Mouse (Mus musculus): Measurements from ENCODE around the gene Bap1.
A peak's percentile ranks its signal among the peaks of the same experiment; 100 is the strongest.

The Bap1 gene

DNA sequence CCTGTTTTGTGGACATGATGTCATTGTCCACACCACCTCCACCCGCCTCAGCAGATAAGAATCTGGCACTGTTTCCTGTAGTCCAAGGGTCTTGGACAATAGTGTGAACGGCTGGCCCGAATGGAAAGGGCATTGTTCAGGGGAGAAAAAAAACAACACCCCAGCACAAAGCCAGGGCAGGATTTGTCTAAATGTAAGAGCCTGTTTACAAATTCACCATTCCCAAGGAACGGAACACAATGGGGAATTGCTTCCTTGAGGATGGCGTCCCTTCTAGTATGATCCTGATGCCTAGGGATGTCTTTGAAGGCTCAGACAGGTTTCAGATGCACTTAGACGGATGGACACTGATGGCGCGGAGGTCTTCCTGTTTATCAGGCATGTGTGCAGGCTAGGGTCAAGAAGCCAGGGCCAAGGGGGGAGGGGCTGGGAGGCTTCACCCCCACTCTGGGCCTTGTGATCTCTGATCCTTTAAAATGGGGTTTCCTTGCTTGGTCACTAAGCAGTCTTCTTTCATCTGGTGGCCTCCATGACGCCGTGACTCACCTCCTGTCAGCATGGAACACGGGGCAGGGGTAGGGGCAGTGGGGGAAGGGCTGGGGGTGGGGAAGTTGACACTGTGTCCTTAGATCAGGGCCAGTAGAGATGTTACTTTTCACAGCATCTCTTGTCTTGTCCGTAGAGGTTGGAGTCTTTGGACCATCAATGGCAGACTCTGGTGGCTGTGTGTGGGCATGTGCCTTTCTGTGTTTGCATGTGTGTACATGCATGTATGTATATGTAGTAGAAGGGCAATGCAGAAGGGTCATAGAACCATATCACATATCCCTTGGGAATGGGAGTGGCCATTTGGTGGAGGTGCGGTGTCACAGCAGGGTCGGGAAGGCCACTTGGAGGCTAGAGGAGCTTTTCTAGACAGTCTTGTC, 17.9 kb upstream of the Bap1 start:
- DNase-seq (ENCODE audit: low read depth, low spot score), result no peak

DNA sequence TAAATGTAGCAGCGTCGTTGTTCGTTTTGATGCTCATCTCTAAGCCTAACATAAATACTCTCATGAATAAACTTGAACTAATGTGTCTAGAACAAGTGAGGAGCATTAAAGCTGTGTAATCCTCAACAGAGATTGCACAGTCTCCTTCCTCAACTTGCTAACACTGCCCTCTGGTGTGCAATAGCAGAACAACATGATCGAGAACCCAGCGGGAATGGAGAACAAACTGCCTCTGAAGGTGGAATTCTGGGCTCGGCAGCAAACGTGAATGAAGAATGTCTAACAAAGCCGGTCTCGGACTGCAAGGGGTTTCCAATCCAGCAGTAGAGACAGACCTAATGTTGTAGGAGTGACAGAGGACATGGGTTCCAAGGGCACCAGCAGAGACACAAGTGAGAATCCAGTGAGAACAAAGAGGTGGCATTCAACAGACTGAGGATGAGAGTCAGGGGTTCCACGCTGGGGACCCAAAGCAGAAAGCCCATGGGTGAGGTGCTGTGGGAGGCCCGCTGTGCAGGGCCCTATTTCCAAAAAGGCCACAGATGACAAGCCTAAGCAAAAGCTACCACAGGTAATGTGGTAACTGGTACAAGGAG, 17.2 kb upstream of the Bap1 start:
- DNase-seq (ENCODE audit: low read depth, low spot score), result peak; percentile 71

DNA sequence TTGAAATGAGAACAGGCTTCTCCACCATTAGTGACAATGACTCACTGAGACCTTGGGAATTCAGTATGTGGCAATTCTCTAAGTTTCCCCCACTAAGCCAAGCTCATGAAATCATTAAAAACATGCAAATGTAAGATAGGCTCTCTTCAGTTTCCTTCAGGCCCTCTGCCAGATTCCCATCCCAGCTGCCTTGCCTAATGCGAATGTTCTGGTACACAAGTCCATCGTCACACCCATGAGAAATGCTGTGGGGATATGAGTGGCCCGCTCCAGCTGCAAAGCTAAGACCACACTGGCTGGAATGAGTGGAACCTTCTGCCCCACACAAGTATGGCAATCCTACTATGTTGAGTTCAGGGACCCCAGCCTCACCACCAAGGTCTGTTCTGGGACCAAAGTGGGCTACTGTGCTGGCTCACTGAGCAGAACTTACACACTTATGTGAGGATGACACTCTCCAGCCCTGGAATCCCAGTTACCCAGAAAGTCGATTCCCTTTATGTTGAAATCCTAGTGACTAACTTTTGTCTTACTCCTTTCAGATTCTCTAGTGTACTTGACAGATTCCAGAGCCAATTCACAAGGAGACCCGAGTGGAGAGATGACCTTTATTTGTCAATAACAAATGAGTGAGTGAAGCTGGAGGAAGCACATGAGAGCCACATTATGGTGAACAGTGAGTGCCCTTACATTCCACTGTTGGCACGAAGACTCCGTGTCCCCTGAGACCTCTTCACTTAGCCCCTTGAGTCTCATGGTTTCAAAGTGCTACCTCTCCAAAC, 14.0 kb upstream of the Bap1 start:
- no peak for DNase-seq (ENCODE audit: low read depth, low spot score)

DNA sequence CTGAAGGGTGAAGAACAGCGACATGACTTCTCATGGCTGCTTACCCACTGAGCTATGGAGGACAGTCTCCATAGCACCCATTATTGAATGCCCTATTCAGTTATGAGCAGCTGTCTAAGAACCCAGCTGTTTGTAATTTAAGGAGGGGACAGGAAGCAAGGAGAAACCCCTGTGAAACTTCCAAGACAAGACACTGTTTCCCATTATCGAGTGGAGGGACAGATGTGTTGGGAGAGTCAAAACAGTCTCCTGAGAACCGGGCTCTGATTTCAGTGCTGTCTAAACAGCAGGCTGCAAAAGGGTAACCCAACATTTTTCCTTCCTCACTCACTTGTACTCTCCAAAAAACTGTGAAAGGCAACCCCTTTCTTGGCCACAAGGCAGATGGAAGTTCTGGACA, 10.7 kb upstream of the Bap1 start:
- no peak for DNase-seq (ENCODE audit: low read depth, low spot score)

DNA sequence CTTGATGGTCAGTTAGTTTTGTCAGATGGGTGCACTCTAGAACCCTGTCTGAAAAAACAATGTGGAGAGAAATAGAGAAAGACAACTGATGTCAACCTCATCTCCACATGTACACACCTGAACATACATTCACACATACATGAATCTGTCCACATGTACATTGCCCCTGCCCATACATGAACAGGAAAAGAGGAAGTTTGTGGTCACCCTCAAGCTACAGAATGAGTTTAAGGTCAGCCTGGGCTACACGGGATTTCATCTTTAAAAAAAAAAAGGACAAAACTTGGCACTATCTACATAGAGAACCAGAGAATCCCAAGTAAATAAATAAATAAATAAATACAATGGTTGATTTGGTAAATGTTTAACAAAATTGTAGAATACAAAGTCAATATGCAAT, 6.5 kb upstream of the Bap1 start:
- no peak for DNase-seq (ENCODE audit: low read depth, low spot score)

DNA sequence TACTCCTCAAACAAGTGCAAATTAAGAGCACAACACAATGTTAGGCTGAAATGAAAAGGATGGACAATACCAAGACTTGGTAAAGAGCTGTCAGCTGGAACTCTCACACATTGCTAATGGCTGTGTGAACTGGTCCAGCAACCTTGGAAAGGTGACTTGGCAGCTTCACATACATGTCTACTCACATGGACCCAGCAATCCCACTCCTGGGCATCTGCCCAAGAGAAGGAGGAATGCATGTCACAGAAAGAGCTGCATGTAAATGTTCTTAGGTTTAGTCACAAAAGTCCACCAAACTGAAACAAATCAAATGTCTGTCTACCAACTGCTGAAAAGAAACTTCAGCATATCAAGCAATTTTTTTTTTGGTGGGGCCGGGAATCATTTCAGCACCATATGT, 5.3 kb upstream of the Bap1 start:
- DNase-seq (ENCODE audit: low read depth, low spot score), result no peak

DNA sequence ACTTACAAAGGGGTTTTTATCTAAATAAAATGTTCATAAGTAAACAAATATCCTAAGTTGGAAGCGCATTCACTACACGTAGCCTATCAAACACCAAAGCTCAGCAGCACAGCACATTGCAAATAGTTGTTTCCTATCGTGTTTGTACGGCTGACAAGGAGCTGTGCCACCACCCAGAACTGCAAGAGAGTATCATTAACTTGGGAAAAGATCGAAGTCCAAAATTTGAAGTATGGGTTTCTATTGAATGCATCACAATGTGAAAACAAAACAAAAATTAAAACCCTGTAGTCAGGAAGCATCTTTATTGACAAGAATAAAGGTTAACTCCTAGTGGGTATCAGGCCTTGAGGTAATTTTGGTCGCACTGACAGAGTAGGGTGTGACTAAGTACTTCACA, 2.9 kb upstream of the Bap1 start:
- DNase-seq (ENCODE audit: low read depth, low spot score), result no peak

DNA sequence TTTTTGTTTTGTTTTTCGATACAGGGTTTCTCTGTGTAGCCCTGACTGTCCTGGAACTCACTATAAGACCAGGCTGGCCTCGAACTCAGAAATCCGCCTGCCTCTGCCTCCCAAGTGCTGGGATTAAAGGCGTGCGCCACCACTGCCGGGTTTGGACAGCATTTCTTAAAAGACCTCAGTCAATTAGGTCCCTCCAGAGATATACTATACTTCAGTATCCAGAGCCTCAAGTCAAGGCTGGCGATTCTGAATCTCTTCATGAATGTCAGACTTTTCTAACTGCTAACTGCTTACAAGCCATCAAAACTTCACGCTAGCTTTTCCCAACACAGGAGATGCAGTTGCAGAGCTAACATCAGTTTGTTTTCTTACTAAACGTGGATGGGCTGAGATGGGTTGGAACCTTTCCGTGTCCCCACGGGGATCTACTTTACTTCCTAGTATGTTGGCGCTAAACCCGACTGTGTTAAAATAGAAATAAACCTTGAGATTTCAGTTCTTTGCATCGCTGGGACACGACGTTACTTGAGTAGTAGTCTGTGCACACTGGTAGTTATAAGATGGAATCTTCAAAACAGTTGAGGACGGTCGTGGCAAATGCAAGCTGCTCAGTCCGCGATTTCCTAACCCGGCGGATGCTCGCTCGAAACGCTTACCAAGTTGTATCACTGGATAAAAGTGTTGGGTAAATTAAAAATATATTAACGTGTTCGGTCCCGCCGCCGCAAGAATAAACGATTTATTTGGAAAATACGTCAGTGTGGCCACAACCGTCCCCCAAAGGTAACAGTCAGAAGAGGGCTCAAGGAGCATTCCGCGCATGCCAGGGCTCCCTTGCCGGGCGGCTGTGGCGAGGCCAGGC, 797 bp upstream of the Bap1 start:
- DNase-seq (ENCODE audit: low read depth, low spot score), result no peak

DNA sequence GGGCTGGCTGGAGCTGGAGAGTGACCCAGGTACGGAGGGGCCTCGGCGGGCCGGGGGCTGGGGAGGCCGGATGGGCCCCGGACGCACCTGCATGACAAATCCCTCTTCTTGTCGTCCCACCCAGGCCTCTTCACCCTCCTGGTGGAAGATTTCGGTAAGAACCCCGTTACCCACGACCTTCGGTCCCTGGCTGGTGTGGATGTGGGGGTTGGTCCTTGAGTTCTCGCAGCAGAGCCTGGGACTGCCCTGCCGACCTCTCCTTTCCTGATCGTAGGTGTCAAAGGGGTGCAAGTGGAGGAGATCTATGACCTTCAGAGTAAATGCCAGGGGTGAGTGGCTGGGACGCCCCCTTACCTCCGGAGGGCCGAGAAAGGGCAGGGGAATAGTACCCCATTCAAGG, 376 bp downstream of the Bap1 start:
- DNase-seq (ENCODE audit: low read depth, low spot score), result no peak

DNA sequence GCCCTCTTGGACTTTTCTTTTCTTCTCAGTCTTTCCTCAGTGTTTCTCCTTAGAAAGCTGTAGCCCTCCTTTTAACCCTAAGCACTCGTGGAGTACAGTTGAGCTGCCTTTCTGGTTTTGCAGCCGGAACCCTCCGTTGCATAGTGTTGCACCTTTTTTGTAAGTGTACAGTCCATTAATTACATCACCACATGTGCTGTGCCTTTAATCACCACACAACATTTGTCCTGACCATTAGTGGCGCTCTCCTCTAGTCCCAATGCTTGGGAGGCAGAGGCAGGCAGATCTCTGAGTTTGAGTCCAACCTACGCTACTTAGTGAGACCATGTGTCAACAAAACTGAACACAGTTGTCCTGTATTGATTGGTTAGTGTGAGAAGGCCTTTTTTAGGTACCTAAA, 841 bp downstream of the Bap1 start:
- no peak for DNase-seq (ENCODE audit: low read depth, low spot score)

DNA sequence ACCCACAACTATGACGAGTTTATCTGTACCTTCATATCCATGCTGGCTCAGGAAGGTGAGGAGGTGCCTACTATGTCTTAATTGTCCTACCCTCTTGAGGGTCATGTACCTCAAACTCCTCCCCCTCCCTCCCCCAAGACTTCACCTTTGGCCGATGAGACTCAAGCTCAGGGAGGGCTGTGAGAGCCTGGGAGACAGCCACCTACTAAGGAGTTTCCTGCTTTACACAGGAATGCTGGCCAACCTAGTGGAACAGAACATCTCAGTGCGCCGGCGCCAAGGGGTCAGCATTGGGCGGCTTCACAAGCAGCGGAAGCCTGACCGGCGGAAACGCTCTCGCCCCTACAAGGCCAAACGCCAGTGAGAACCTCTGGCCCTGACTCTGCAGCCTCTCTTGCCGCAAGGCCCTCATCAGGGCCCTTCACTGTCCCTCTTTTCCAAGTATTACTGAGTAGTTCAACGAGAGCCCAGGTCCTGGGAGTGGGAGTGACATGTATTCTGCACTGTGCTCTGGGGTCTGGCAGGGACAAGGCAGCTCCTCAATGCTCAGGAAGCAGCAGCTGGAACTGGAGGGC, 7.3 kb downstream of the Bap1 start:
- no peak for DNase-seq (ENCODE audit: low read depth, low spot score)

DNA sequence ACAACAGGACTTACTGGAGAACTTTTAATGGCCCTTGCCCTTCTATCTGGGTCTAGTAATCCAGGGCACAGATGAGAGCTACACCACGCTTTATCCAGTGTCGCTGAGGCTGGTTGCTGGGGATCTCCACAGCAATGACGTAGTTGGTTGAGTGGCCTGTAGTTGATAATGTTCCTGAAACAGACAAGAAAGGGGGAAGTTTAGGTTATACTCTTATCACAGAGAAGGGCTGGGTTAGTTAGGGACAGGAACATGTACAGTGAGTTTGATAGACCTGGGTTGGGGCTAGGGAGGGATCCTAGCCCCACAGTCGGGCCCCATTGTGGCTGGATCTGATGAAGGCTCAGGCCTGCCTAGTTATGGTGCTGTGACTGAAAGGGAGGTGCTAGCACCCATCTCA, 9.1 kb downstream of the Bap1 start:
- DNase-seq (ENCODE audit: low read depth, low spot score), result no peak

DNA sequence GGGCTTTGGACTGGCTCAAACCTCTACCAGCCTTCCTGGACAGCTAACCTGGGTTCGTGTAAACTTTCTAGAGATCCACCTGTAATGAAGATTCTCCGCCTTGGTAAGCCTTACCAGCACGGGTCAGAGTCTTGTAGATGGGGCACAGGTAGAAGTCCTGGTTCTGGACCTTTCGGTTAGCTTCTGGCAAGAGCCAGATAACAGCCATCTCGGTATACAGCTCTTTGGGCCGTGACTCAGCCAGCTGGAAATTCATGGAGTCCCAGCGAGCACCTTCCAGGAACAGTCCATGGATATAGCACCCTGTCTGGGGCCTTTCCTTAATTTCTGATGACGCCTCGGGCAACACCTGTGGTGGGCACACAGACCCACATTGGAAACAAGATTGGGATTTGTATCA, 9.7 kb downstream of the Bap1 start:
- DNase-seq (ENCODE audit: low read depth, low spot score), result no peak

DNA sequence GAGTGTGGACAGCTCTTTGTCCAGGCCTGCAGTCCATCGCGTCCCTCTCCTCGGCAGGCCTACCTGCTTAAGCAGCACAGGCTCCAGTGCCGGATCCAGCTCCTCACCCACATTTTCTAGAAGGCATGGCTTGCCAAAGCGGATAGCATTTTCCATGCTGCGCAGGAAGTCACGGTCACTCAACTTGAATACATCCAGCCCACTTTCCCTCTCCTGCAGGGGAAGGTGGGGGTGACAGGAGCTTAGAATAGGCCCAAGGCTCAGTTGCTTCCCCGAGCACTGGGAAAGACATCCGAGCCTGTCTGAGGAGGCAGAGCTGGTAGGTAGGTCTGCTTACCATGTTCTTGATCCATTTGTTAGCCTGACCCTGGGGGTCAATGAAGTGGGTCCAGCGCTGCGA, 16.4 kb downstream of the Bap1 start:
- no peak for DNase-seq (ENCODE audit: low read depth, low spot score)

DNA sequence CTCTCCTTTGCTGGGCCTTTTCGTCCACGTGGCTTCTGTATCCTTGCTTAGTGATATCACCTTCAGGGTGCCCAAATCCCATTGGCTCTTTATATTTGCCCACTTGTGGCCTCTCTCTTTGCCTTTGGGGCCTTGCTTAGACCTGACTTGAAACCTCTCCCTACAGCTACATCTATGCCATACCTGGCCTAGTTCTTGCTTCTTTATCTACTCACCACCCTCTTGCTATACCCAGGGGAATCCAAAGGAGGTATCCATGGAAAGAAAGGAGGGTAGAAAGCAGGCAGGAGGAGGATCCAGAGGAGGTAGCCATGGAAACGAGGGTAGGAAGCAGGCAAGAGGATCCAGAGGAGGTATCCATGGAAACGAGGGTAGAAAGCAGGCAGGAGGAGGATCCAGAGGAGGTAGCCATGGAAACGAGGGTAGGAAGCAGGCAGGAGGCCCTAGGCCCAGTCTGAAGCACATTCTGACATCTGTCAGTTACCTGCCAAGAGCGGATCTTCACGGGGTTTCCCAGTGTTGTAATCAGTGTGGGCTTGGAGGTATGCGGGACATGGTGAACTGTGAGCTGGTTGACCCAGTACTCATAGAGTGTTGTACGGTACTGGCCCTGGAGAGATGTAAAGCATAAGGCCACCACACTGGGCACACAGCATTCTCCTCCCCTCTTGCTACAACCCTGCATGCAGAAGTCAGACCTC, 17.2 kb downstream of the Bap1 start:
- no peak for DNase-seq (ENCODE audit: low read depth, low spot score)

DNA sequence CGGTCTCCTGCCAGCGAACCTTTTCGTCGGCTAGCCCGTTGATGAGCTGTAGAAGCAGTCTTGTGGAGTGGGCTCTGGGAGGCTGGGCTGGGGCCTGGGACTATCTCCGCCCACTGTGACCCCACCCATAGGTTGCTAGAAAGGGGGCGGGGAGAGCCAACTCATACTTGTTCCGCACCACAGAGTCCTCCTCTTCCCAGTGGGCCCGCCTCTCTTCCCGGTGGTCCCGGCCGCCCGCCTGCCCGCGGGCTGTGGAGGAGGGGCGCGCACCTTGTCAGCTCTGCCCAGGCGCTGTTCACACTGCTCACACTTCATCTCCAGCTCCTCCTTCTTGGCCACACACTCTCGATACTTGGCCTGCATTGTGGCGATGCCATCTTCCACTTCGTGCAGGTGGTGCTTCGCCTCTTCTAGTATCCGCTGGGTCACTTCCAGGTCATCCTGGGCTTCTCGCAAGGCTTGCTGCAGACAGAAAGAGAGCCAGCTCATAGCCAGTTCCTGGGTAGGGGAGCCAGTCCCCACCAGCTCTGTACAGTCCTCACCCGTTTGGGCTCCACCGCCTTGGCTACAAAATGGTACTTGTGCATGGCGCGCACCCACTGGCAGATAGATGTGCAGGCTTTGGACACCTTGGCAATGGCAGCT, 18.3 kb downstream of the Bap1 start:
- DNase-seq (ENCODE audit: low read depth, low spot score), result peak; percentile 56

DNA sequence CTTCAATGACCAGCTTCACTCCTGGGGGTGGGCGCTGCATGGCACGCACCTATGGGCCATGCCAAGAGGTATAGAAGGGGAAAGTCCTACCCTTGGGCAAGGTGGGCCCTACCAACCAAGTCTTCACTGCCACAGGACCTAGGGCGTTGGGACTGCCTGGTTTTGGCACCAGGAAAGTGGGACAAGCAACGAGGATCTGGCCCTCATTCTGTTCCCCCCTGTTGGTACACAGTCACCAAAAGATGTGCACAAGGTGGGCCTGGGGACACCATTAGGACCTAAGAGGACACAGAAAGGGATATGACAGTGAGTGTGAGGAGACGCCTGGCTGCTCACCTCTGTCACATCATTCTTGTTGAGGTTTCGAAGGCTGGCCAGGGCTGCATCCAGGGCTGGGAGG, 19.9 kb downstream of the Bap1 start:
- no peak for DNase-seq (ENCODE audit: low read depth, low spot score)

DNA sequence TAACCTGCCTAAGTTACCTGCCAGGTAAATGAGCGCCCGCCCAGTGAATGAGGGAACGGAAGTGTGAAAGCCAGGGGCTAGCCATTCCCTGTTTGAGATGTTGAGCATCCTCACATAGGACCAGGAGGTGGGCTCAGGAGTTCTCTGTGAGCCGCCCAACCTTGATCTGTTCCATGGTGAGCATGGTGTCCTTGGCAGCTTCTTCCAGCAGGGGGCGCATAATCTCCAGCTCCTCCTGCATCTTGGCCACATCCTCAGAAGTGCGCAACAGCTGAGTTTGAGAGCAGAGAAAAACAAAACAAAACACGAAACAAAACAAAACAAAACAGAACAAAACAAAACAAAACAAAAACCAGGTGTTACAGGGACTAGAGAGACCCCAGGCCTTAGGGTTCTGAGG, 20.9 kb downstream of the Bap1 start:
- peak; percentile 64 for DNase-seq (ENCODE audit: low read depth, low spot score)

DNA sequence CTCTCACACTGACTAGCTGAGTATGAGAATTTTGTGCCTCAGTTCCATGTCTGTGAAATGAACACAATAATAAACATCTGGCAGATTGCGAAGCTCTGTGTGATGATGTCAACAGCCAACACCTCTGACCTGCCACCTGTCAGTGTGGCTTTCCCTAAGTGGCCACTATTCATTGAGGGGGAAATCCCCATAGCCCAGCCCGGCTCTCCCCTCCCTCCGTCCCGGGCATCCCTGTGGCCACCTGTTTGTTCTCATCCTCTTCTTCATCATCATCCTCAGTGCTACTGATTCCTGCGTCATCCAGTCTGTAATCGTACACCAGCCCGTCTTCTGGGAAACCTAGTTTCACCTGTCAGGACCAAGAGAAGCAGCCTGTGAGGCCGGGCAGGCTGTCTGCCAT, 34.5 kb downstream of the Bap1 start:
- no peak for DNase-seq (ENCODE audit: low read depth, low spot score)

All from embryo, embryonic 11.5 days (tissue).